Mouse (Mus musculus) frontal cortex, postnatal 14 days (tissue): ENCODE data around the gene Ugt2b5.
"Not testable (repeated sequence)": the region's sequence is repeated elsewhere in the genome, so short reads cannot be mapped to it uniquely, and the experiment has no call there.

Experiments
- DNase-seq, 2 experiments: peaks; one replicate each; pipeline ENCODE4 v3.0.0; 2022; ENCODE audit warnings: low spot score in 2 of 2

Ugt2b5 gene

DNA sequence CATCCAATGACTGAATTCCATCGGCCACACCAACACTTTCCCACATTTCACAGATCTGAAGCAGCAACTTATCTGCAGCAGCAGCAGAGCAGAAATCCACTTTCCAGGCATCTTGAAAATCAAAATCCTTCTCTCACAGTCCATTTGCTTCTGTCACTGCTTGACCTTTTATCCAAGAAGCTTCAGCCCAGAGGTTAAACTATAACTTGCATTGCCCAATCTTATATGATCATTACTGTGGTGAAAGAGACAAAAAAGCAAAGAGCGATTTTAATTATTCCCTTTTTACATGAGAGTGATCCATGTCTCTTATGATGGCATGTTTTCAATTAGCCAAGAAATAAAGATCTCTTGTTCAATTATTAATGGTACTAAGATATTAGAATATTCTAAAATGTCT is at the start of gene Ugt2b5:
Gene Ugt2b5, minus strand, starts transcription at position 123 of the 400 bp plus-strand sequence.
- not testable (repeated sequence) for DNase-seq

DNA sequence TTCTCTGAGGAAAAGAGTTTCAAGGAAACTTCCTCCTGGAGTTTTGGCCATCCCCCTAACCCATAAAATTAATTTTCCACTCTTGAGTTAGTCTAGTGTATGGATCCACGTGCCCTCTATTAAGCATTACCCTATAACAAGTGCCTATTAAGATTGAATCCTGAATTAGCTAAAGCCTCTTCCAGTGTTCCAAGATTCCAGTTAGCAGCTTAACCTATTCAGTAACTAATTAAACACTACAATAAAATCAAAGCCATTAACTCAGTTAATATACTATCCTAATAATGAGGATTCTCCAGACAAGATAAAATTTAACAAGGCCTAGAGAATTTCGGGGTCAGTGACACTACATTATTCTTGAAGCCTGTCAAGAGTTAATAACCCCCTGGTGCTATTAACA is 35.7 kb upstream of the Ugt2b5 start:
- not testable (repeated sequence) for DNase-seq

DNA sequence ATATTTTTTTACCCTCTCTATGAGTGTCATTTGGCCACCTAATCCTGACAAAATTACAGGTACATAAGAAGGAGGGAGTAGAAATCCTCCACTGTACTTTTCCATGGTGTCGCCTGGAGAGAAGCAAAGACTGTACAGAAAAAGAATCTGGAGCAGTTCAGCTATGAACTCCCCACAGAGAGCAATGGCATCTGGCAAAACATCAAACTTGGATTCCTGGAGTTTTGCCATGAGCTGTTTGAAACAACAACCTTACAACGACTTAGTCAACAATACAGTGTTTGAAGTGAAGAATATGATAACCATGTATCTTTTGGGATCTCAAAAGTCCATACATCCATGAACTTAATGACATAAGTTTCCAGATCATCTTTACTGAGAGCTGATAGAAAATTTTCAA is 34.6 kb upstream of the Ugt2b5 start:
- DNase-seq, result no peak

DNA sequence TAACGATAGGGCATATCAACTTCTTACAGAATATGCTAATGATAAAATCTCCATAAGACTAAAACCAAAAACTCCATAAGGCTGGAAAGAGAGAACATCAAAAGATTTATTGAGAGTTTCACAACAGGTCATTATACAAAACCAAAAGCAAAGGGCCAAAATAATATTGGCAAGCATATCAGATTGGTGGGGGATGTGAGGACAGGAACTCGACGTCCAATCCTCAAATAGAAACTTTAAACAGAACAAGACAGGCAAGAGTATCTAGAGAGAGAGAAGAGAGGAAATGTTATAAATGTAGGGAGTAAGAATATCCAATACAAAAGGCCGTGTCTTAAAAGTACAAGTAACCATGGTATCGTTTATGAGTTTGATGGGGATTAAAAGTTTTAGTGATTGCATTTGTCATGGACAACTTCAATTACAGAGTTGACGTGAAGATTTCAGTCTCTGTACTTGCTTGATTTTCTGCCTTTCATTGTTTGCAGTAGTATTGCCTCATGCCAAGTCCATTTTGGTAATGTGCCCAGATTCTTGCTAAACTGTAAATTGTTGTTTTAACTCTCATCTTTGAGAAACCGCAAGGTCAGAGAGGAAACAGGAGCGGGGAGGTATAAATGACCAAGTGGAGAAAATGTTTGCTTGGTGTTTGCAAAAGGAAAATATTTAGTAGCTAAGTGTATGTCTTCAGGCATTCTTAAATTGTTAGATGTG is 7.8 kb upstream of the Ugt2b5 start:
- no peak for DNase-seq

DNA sequence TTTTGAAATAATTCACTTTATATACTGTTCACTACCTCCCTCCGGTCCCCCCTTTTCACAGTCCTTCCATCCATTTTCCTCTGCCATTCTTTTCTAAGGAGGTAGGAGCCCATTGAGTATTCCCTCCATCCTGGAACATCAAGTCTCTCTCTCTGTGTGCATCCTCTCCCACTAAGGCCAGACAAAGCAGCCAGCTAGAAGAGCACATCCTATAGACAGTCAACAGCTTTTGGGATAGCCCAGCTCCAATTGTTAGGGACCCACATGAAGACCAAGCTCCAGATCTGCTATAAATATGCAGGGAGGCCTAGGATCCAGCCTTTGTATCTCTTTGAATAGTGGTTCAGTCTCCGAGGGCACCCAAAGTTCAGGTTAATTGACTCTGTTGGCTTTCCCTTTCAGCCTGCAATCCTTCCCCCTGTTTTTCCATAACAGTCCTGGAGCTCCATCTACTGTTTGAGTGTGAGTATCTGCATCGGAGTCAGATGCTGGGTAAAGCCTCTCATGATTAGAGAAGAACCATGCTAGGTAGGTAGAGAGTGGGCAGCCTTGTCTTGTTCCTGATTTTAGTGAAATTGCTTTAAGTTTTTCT is 2.8 kb upstream of the Ugt2b5 start:
- DNase-seq, result peak in 1 of 2 experiments; percentile 3

DNA sequence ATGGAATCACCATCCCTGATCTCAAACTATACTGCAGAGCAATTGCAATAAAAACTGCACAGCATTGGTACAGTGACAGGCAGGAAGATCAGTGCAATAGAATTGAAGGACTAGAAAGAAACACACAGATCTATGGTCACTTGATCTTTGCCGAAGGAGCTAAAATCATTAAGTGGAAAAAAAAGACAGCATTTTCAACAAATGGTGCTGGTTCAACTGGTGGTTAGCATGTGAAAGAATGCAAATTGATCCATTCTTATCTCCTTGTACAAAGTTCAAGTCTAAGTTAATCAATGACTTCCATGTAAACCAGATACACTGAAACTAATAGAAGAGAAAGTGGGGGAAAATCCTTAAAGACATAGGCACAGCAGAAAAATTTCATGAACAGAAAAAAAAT is 36.4 kb downstream of the Ugt2b5 start:
- DNase-seq, result not testable (repeated sequence)

DNA sequence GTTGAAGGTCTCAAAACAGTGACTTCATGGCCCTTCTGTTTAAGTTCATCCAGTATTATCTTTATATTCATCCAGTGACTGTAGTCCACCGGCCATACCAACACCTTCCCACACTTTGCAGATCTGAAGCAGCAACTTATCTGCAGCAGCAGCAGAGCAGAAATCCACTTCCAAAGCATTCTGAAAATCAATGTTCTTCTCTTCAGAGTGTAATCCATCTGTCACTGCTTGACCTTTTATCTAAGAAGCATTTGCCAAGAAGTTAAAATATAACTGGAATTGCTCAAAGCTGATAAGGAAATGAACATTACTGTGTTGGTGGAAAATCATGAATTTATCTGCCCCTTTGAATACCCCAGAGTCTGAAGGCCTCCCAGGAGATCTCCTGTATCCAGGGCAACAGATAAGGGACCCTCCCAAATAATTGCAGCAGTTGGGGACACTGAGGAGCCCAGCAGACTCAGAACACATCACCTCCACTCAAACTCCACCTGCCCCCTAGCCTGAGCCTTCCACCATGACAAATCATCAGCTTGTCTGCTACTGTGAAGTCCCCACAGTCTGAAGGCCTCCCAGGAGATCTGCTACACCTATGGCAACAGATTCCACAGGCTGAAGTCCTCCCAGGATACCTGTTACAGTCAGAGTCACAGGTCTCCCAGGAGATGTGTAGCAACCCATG is 47.6 kb downstream of the Ugt2b5 start, which contains the start of gene Ugt2b36:
Gene Ugt2b36, minus strand, starts transcription at position 210 of the 682 bp plus-strand sequence.
- no peak for DNase-seq

DNA sequence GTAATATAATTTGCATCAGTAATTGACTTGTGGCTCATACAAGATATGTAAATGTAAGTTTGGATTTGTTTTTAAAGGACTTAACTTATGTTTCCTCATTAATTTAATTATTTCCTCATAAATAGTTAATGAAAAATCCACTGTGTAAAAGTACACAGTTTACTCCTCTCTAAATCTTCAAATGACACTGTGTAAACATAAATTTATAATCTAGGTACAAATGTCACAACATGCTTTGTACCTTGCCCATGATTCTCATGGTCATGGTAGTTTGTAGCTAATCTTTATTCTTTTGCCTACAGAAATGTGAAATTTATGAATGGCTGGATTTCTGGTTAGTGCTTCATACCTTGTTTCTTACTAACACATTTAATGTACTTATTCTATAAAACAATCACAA is 49.0 kb downstream of the Ugt2b5 start:
- no peak for DNase-seq

DNA sequence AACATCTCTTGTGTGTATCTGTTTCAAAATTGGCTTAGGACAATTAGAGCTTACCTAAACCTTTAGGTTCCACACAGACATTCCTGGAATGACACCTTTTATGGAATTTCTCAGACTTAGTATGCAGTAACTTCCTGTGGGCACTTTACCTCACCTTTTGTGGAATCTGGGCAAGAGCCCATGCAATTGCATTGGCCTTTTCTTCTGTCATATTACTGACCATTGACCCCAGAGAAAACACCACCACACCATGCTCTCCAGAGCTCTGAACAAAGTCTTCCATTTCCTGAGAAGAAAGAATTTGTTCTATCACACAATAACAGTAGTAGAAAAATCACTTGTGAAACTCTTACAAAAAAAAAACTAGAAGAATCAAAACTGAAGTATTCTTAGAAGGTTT is 50.9 kb downstream of the Ugt2b5 start:
- no peak for DNase-seq

DNA sequence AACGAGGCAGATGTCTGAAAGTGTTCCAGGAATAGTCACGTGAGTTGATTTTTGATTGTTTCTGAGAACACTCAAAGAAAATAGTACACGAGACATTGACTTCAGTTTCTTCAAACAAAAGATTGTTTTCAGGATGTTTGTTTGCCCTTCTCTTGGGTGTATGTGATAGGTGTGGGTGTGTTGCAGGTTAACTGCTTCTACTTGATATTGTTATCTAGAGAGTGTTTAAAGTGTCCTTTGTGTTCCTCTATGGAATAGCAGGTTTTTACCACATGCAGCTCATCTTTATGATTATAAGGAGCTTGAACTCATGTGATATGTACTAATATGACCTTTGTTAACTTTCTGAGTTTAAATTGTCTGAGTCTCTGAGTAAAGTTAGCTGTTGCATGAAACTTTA is 53.8 kb downstream of the Ugt2b5 start:
- no peak for DNase-seq
